Mouse (Mus musculus) kidney, postnatal 0 days (tissue): ENCODE results near the gene Dst. TPM values are rescaled to one million over a fixed set of nuclear protein-coding genes. Genes with fewer than 3 reads are reported as not detected.

Source experiments
- ATAC-seq: fragments of 200-750 bp; cut with Nextera tagmentation; replicated peaks from 2 replicates; pipeline ENCODE4 v1.8.0; 2017; ENCODE audit warnings: low read depth, moderate number of reproducible peaks, moderate TSS enrichment, moderate library complexity; ENCODE audit not compliant: low FRiP score
- DNase-seq: peaks from one replicate; pipeline ENCODE4 v3.0.0-alpha.2; 2016; ENCODE audit warnings: low spot score
- H3K27ac ChIP-seq: fragments of 300-500 bp; sonication (generic); 2 replicates; pipeline ENCODE4 v1.5.1; 2014; ENCODE audit warnings: mild to moderate bottlenecking
- H3K27me3 ChIP-seq: fragments of 300-500 bp; sonication (generic); 2 replicates; pipeline ENCODE4 v1.6.1; 2014; ENCODE audit warnings: low read length, mixed read lengths; ENCODE audit not compliant: insufficient read depth
- H3K36me3 ChIP-seq: fragments of 300-500 bp; sonication (generic); 2 replicates; pipeline ENCODE4 v1.6.1; 2014; ENCODE audit warnings: low read length, mixed read lengths; ENCODE audit not compliant: insufficient read depth
- H3K4me1 ChIP-seq: fragments of 300-500 bp; sonication (generic); replicated peaks from 2 replicates; pipeline ENCODE4 v1.6.1; 2014; ENCODE audit warnings: antibody characterized with exemption, low read length, mixed read lengths; ENCODE audit not compliant: insufficient read depth
- H3K4me2 ChIP-seq: fragments of 300-500 bp; sonication (generic); 2 replicates; pipeline ENCODE4 v1.6.1; 2014; ENCODE audit warnings: mild to moderate bottlenecking, low read length, moderate library complexity, mixed read lengths
- H3K4me3 ChIP-seq: fragments of 300-500 bp; sonication (generic); replicated peaks from 2 replicates; pipeline ENCODE4 v1.5.1; 2014; ENCODE audit warnings: low read depth, low read length
- H3K9ac ChIP-seq: fragments of 300-500 bp; sonication (generic); 2 replicates; pipeline ENCODE4 v1.6.1; 2014; ENCODE audit warnings: low read depth, low read length
- H3K9me3 ChIP-seq: fragments of 300-500 bp; sonication (generic); replicated peaks from 2 replicates; pipeline ENCODE4 v1.6.1; 2016; ENCODE audit warnings: low read length, inconsistent platforms, mixed read lengths
- CTCF ChIP-seq: IDR thresholded peaks from 2 replicates; pipeline ENCODE4 v1.5.1; 2016; ENCODE audit warnings: antibody characterized with exemption, low read depth, mild to moderate bottlenecking, moderate library complexity
- WGBS: fragments of 180-500 bp; shearing (Covaris S2); extraction: QIAGEN DNeasy Blood & Tissue Kit; methylation state at CpG from one replicate; pipeline ENCODE4 v1.1.7; 2014; 5-methylcytosine and 5-hydroxymethylcytosine counted together
- polyA plus RNA-seq: library from polyadenylated mRNA; unstranded; fragments of >200 nt; fragmentation: Nextera tagmentation; extraction: Ambion mirVana; gene quantifications from 2 replicates; pipeline ENCODE4 v1.2.1, GENCODE M21; 2015

Dst gene
- polyA plus RNA-seq, 1 experiment from 2014 or later, result 22.4 TPM

DNA sequence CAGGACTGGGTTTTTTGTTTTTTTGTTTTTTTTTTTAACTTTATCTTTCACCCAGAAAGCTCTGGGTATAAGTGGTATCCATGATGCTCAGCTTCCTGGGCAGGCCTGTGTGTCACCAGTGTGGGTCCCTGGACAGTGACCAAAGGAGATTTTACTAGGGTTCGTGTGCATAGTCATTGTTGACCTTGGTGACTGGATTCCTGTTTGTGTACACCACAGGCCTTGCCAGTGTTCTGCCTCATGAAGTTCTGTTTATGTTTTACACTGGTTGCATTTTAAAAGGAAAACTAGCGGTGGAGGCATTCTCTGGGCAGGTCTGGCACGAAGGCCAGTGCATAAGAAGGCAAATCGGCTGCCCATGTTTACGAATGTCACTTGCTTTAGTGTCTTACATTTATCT, 215.3 kb downstream of the Dst start:
- 46% methylated on average over 5 of the region's 5 CpGs for WGBS
- ATAC-seq, result 0 out of 2 replicates have a peak, but pooled peaks have one; percentile 35
- no peak for TF ChIP-seq CTCF
- Histone ChIP-seq H3K9ac (no peak overlapping the region), H3K9me3 (no peaks in the 10 kb centered on the region), H3K4me1 (peaks cover 20% of the 10 kb centered on the region), H3K27ac (peak overlapping the region; percentile 76), H3K27me3 (no peaks in the 10 kb centered on the region), H3K36me3 (no peaks in the 10 kb centered on the region), H3K4me3 (no peak overlapping the region; the same call in 1 of the 2 replicates), H3K4me2 (peak overlapping the region; percentile 44)
- DNase-seq, result peak; percentile 34

DNA sequence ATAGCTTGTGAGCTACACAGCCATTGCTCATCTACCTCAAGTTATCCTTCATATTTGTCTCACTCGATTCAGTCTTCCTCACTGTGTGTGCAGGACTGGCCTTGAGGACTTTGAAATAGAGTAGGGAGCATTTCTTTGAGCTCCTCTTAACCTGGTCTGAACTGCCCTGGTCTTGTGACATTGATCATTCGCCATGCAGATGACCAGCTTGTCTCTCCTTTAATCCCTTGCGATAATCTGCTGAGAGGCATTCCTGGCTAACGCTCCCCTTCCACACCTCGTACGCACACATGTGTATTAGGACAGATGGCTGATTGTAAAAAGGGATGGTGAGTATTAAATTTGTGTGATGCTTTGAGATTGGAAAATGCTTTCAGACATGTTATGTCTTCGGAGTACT, 216.4 kb downstream of the Dst start:
- Histone ChIP-seq H3K9ac (no peak overlapping the region), H3K4me3 (no peak overlapping the region), H3K27ac (peak overlapping the region; percentile 76), H3K9me3 (no peaks in the 10 kb centered on the region), H3K27me3 (no peaks in the 10 kb centered on the region), H3K36me3 (no peaks in the 10 kb centered on the region), H3K4me2 (peak overlapping the region; percentile 44), H3K4me1 (peaks cover 20% of the 10 kb centered on the region)
- TF ChIP-seq CTCF, result no peak
- 90% methylated on average over 7 of the region's 7 CpGs for WGBS
- ATAC-seq, result no peak
- no peak for DNase-seq

DNA sequence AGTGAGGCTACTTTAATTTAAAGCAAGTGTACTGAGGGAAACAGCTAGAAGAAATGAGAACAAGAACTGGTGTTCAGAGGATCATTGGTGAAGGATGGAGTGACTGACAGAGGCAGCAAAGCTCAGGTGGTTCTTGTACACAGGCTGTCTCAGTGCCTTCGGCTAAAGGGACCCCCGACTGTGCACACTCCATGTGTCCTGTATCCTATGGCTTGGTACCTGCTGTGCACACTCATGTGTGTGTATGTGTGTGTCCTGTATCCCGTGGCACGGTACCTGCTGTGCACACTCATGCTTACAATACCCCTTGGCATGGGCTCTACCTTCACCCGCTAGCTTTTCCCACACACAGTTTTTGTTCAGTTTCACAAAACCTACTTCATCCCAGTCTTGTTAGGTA, 217.1 kb downstream of the Dst start:
- 92% methylated on average over 5 of the region's 5 CpGs for WGBS
- no peak for TF ChIP-seq CTCF
- peaks cover 14% of the 10 kb centered on the region for H3K4me1 ChIP-seq
- H3K4me2 ChIP-seq, result 0 out of 2 replicates have a peak overlapping the region, but pooled peaks have one; percentile 44
- no peaks in the 10 kb centered on the region for H3K36me3 ChIP-seq
- H3K4me3 ChIP-seq, result no peak overlapping the region
- H3K27ac ChIP-seq, result no peak overlapping the region
- H3K9me3 ChIP-seq, result no peaks in the 10 kb centered on the region
- no peak for DNase-seq
- no peak for ATAC-seq
- H3K27me3 ChIP-seq, result no peaks in the 10 kb centered on the region
- no peak overlapping the region for H3K9ac ChIP-seq

DNA sequence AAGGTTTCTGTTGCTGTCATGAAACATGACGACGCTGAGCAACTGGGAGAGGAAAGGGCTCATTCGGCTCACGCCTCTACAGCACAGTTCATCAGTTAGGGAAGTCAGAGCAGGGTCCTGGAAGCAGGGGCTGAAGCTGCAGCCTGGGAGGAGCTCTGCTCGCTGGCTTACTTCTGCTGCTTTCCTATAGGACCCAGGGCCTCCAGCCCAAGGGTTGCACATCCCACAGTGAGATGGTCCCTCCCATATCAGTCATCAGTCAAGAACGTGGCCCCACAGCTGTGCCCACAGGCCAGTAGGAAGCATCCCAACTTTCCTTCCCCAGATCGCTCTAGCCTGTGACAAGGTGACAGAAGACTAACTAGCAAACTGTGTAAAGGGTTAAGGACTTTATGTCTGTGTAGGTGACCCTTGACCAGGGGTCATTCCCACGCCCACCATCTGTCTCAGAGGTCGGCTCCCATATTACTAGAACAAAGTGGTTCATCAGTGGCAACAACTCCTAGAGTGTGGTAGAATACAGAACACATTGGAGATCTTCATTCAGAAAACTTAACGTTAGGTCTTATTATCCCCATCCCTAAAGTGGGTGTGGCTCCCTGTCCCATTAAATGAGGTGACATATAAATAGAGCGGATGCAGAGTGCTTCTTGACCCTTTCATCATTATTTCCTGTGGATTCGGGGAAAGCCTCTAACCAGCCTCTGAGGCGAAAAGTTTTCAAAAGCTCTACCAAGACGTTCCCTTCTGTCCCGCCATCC, 219.9 kb downstream of the Dst start:
- Histone ChIP-seq H3K27ac (no peak overlapping the region), H3K4me2 (no peak overlapping the region), H3K4me3 (no peak overlapping the region), H3K9me3 (no peaks in the 10 kb centered on the region), H3K9ac (no peak overlapping the region), H3K27me3 (no peaks in the 10 kb centered on the region), H3K4me1 (peaks cover 14% of the 10 kb centered on the region), H3K36me3 (no peaks in the 10 kb centered on the region)
- ATAC-seq, result no peak
- 38% methylated on average over 15 of the region's 15 CpGs for WGBS
- TF ChIP-seq CTCF, result no peak
- DNase-seq, result peak; percentile 20

DNA sequence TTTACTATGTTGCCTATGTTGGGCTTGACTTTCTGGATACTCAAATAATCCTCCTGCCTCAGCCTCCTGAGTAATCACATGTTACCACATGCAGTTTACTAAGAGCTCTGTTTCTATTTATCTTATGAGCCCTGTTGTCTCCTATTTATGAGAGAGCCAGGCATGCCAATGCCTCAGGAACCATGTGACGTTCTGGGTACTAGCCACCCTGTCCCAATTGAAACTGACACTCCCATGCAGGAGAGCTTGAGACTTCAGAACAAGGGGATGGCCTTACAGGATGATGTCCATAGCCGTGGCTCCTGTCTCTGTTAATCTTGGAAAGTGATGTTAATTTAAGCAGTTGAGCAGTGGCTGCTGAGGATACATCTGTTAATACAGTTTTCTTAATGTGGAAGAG, 220.8 kb downstream of the Dst start:
- DNase-seq (no peak), ATAC-seq (no peak)
- Histone ChIP-seq H3K9me3 (no peaks in the 10 kb centered on the region), H3K27ac (no peak overlapping the region), H3K4me1 (peaks cover 23% of the 10 kb centered on the region), H3K4me2 (no peak overlapping the region), H3K9ac (no peak overlapping the region), H3K27me3 (no peaks in the 10 kb centered on the region), H3K36me3 (no peaks in the 10 kb centered on the region), H3K4me3 (no peak overlapping the region)
- TF ChIP-seq CTCF, result no peak
- 78% methylated on average over 2 of the region's 2 CpGs for WGBS

DNA sequence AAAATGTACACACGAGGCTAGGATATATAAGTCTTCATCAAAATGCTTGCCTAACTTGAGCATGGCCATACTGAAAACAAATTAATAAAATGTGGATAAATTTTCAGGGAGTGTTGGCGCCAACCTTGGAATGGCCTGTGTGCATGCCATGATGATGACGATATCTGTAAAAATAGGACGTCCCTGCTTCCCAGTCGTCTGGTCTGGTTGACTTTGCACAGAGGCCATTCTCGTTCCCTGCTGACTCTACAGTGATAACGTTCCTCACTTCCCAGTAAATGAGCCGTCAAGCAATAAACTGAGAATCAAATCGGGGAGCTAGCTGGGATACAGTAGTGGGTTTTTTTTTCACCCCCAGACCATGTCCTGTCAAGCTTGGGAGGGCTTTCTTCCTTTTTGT, 221.7 kb downstream of the Dst start:
- WGBS, result 46% methylated on average over 9 of the region's 9 CpGs
- Histone ChIP-seq H3K27me3 (no peaks in the 10 kb centered on the region), H3K36me3 (no peaks in the 10 kb centered on the region), H3K4me3 (no peak overlapping the region), H3K27ac (no peak overlapping the region), H3K9ac (no peak overlapping the region), H3K4me1 (peaks cover 29% of the 10 kb centered on the region), H3K4me2 (no peak overlapping the region), H3K9me3 (no peaks in the 10 kb centered on the region)
- no peak for ATAC-seq
- TF ChIP-seq CTCF, result no peak
- no peak for DNase-seq
